Mouse (Mus musculus) ES-Bruce4 (cell line): ENCODE results near the gene Erich3.

Experiments
- CTCF ChIP-seq: IDR thresholded peaks from one replicate; pipeline ENCODE4 v1.8.1; 2011; ENCODE audit warnings: low read depth, low read length
- EP300 ChIP-seq: IDR thresholded peaks from 2 replicates; pipeline ENCODE4 v1.6.1; 2011; ENCODE audit warnings: low read depth, low read length; ENCODE audit not compliant: insufficient read depth
- POLR2A ChIP-seq: IDR thresholded peaks from one replicate; pipeline ENCODE4 v1.8.1; 2011; ENCODE audit warnings: low read length; ENCODE audit not compliant: insufficient read depth

GRCm38 (mm10) chr3:154744317-154744716 lies 80.7 kb downstream of the Erich3 start:
- TF ChIP-seq CTCF (no peak), EP300 (no peak), POLR2A (no peak)
